Mouse (Mus musculus) gastrocnemius, postnatal 14 days (tissue): ENCODE measurements around the gene Trim30b. TPM values are rescaled to one million over a fixed set of nuclear protein-coding genes. Genes with fewer than 3 reads are reported as not detected.

ENCODE experiments used
- total RNA-seq, 2 experiments: library from RNA; stranded (reverse); gene quantifications; 2 replicates each; pipeline ENCODE4 v1.2.3; 2021

Trim30b gene
- total RNA-seq, 2 experiments from 2014 or later: not detected

Other genes with a start within 250 kb of the Trim30b start
- not detected for gene Ubqln5, start 240.1 kb downstream of the Trim30b start, total RNA-seq
- not detected for gene Olfr643, start 232.5 kb downstream of the Trim30b start, total RNA-seq
- not detected for gene Ubqln3, start 226.6 kb downstream of the Trim30b start, total RNA-seq
- gene Ubqlnl, start 219.3 kb downstream of the Trim30b start, total RNA-seq: not detected
- not detected for gene Olfm5, start 205.1 kb downstream of the Trim30b start, total RNA-seq
- gene Olfr648, start 186.5 kb downstream of the Trim30b start, total RNA-seq: not detected
- gene Olfr649, start 173.9 kb downstream of the Trim30b start, total RNA-seq: not detected
- under 1 TPM; 0.18 to 0.31 TPM for gene Trim6, start 151.1 kb downstream of the Trim30b start, total RNA-seq
- gene Trim34a, start 125.4 kb downstream of the Trim30b start, total RNA-seq: 1 to 10 TPM; 1.1 to 1.4 TPM
- gene Trim5, start 81.8 kb downstream of the Trim30b start, total RNA-seq: under 1 TPM; 0.55 to 0.62 TPM
- gene Trim12a, start 54.4 kb downstream of the Trim30b start, total RNA-seq: 1 to 10 TPM; 2.5 TPM
- under 1 TPM; 0.14 to 0.24 TPM for gene Trim34b, start 40.4 kb downstream of the Trim30b start, total RNA-seq
- gene Trim12c, start 16.5 kb downstream of the Trim30b start, total RNA-seq: 1 to 10 TPM; 2.1 TPM
- gene Trim30c, start 31.0 kb upstream of the Trim30b start, total RNA-seq: under 1 TPM in 1 of 2 experiments, not detected in 1; 0.16 TPM
- gene Trim30a, start 95.3 kb upstream of the Trim30b start, total RNA-seq: under 1 TPM; 0.72 to 0.80 TPM
- under 1 TPM; 0.49 to 0.51 TPM for gene Trim30d, start 138.0 kb upstream of the Trim30b start, total RNA-seq
- gene Olfr651, start 180.2 kb upstream of the Trim30b start, total RNA-seq: not detected
- not detected for gene Olfr652, start 191.0 kb upstream of the Trim30b start, total RNA-seq
- not detected for gene Olfr653, start 207.4 kb upstream of the Trim30b start, total RNA-seq
- not detected for gene Olfr654, start 217.1 kb upstream of the Trim30b start, total RNA-seq
- gene Olfr655, start 231.9 kb upstream of the Trim30b start, total RNA-seq: not detected
- not detected for gene Olfr656, start 244.1 kb upstream of the Trim30b start, total RNA-seq